ENCODE assay signal across 10 mouse cellular contexts in genomic region chr3:34648105-34648832, GRCm38 (mm10). TPM values are rescaled to one million over a fixed set of nuclear protein-coding genes. Genes with fewer than 3 reads are reported as not detected.
DNase-seq lines count a peak whose midpoint lies in the region; ATAC-seq and TF ChIP-seq lines count a peak whose summit lies in the region.
"Had no signal": no experiment of that assay in that cellular context is flagged by ENCODE, and none has a peak within 500 bp of the region (broad histone marks: within the 10 kb centered on the region; RNA-seq: fewer than 3 reads in every experiment).

No protein-coding gene starts in this region.

- H3K9me3 ChIP-seq in embryonic facial prominence, embryonic 14.5 days (ENCODE audit: control insufficient read depth, low read length) = no peaks in the 10 kb centered on the region
- no peaks in the 10 kb centered on the region for H3K9me3 ChIP-seq in intestine, postnatal 0 days (ENCODE audit: control insufficient read depth)
- H3K9me3 ChIP-seq: liver, embryonic 15.5 days had no signal

- peak overlapping the region; percentile 71; the same call in 1 of the 2 replicates for H3K27ac ChIP-seq in embryonic facial prominence, embryonic 14.5 days (replicated peaks; ENCODE audit: low read depth, low read length)
- no peak overlapping the region for H3K27ac ChIP-seq in intestine, postnatal 0 days (ENCODE audit: low read depth, low read length)
- H3K27ac ChIP-seq: liver, embryonic 15.5 days had no signal

- no peak for TF ChIP-seq POLR2A in lung, adult 2 months (IDR thresholded peaks at IDR 0.05; ENCODE audit: borderline replicate concordance, extremely low read depth, low read depth, low read length)

- TF ChIP-seq CTCF in lung, adult 2 months (IDR thresholded peaks at IDR 0.05; ENCODE audit: insufficient read depth, low read length) = no peak
- no peak for TF ChIP-seq CTCF in intestine, postnatal 0 days (IDR thresholded peaks at IDR 0.05; ENCODE audit: low read depth)

- no peaks in the 10 kb centered on the region for H3K36me3 ChIP-seq in embryonic facial prominence, embryonic 14.5 days (ENCODE audit: control insufficient read depth, insufficient read depth, low read length)
- H3K36me3 ChIP-seq in intestine, postnatal 0 days (ENCODE audit: control insufficient read depth, insufficient read depth) = no peaks in the 10 kb centered on the region
- H3K36me3 ChIP-seq: liver, embryonic 15.5 days had no signal

- ATAC-seq in embryonic facial prominence, embryonic 14.5 days (ENCODE audit: low read depth) = no peak
- no peak for ATAC-seq in intestine, postnatal 0 days

- H3K9ac ChIP-seq in embryonic facial prominence, embryonic 14.5 days (ENCODE audit: low read depth, low read length) = peak overlapping the region; percentile 44
- H3K9ac ChIP-seq in intestine, postnatal 0 days (ENCODE audit: low read depth, low read length) = no peak overlapping the region
- H3K9ac ChIP-seq: liver, embryonic 15.5 days had no signal

- peak; percentile 9 for DNase-seq in lung, adult 2 months
- DNase-seq in lung, adult 18-20 months = no peak
- DNase-seq in embryonic facial prominence, embryonic 14.5 days (ENCODE audit: low spot score) = no peak
- DNase-seq in retina, embryonic 14.5 days (ENCODE audit: low spot score) = peak; percentile 73
- DNase-seq in layer of hippocampus, adult 8-10 months (ENCODE audit: low spot score in 2 of 2) = no peak
- no peak for DNase-seq in cerebellum, adult 11 months
- DNase-seq in ovary, postnatal 36 days (ENCODE audit: low spot score) = no peak

- WGBS in lung, adult 2 months = 10% methylated on average over 19 of the region's 19 CpGs
- 2% methylated on average over 19 of the region's 19 CpGs for WGBS in embryonic facial prominence, embryonic 14.5 days
- 3% methylated on average over 19 of the region's 19 CpGs for WGBS in intestine, postnatal 0 days

- peak overlapping the region; percentile 67 for H3K4me2 ChIP-seq in embryonic facial prominence, embryonic 14.5 days (ENCODE audit: low read depth, low read length)
- peak overlapping the region; percentile 65 for H3K4me2 ChIP-seq in intestine, postnatal 0 days (replicated peaks; ENCODE audit: low read depth)
- H3K4me2 ChIP-seq: liver, embryonic 15.5 days had no signal

- H3K4me3 ChIP-seq in lung, adult 2 months (replicated peaks; ENCODE audit: extremely low read depth, low read depth, low read length) = no peak overlapping the region
- peak overlapping the region; percentile 47 for H3K4me3 ChIP-seq in embryonic facial prominence, embryonic 14.5 days (ENCODE audit: low read depth, low read length)
- 0 out of 2 replicates have a peak overlapping the region, but pooled peaks have one; percentile 40 for H3K4me3 ChIP-seq in intestine, postnatal 0 days (ENCODE audit: low read depth, low read length)
- H3K4me3 ChIP-seq: liver, embryonic 15.5 days had no signal

- H3K4me1 ChIP-seq in lung, adult 2 months (ENCODE audit: control insufficient read depth, insufficient read depth, low read length) = no peaks in the 10 kb centered on the region
- no peaks in the 10 kb centered on the region for H3K4me1 ChIP-seq in embryonic facial prominence, embryonic 14.5 days (ENCODE audit: control insufficient read depth, insufficient read depth, low read length)
- no peaks in the 10 kb centered on the region for H3K4me1 ChIP-seq in intestine, postnatal 0 days (replicated peaks; ENCODE audit: control insufficient read depth, insufficient read depth, low read length)

- peaks cover 92% of the 10 kb centered on the region for H3K27me3 ChIP-seq in embryonic facial prominence, embryonic 14.5 days (replicated peaks; ENCODE audit: control insufficient read depth, insufficient read depth, low read length)
- H3K27me3 ChIP-seq in intestine, postnatal 0 days (replicated peaks; ENCODE audit: control insufficient read depth, insufficient read depth, low read length) = peaks cover 95% of the 10 kb centered on the region

RNA-seq across cellular contexts. Expression of gene Sox2, which starts 1.9 kb away (rescaled TPM):
- polyA plus RNA-seq in lung, adult 2 months (2012; rRNA removed) = 14.2 and 16.0 TPM in 2 replicates
- polyA plus RNA-seq in embryonic facial prominence, embryonic 14.5 days (2014; fragmentation: Nextera tagmentation; extraction: Ambion mirVana) = 4.3 and 5.1 TPM in 2 replicates
- 0.25 and 0.33 TPM in 2 replicates for polyA plus RNA-seq in intestine, postnatal 0 days (2015; fragmentation: Nextera tagmentation; extraction: Ambion mirVana)
- 10 to 100 TPM; 38.6 to 47.2 (median 43.5) TPM for total RNA-seq in layer of hippocampus, adult 8-10 months (2022)
- total RNA-seq: common myeloid progenitor, adult 5-6 weeks had no signal
- polyA plus RNA-seq: liver, embryonic 15.5 days had no signal

Comparison
In these comparisons a context has a peak if more than half of its experiments do, and no peak if none do; other contexts are left out.
1. DNase-seq: peak in lung, adult 2 months (single experiment) and retina, embryonic 14.5 days (single experiment); none in lung, adult 18-20 months (0 of 2), embryonic facial prominence, embryonic 14.5 days (single experiment), layer of hippocampus, adult 8-10 months (0 of 2), cerebellum, adult 11 months (single experiment) and ovary, postnatal 36 days (single experiment).